Mouse (Mus musculus) embryonic facial prominence, embryonic 11.5 days (tissue): ENCODE results near the gene Fbf1. TPM values are rescaled to one million over a fixed set of nuclear protein-coding genes. Genes with fewer than 3 reads are reported as not detected.

Experiments
- ATAC-seq: fragments of 200-750 bp; cut with Nextera tagmentation; replicated peaks from 2 replicates; pipeline ENCODE4 v1.8.0; 2017; ENCODE audit warnings: low read depth; ENCODE audit not compliant: insufficient number of reproducible peaks, low FRiP score, low TSS enrichment
- DNase-seq: peaks from one replicate; pipeline ENCODE4 v3.0.0-alpha.2; 2015; ENCODE audit warnings: low spot score
- H3K27ac ChIP-seq: fragments of 300-500 bp; sonication (generic); replicated peaks from 2 replicates; pipeline ENCODE4 v1.5.1; 2014; ENCODE audit warnings: mild to moderate bottlenecking, low read depth, low read length, control low read depth
- H3K27me3 ChIP-seq: fragments of 300-500 bp; sonication (generic); 2 replicates; pipeline ENCODE4 v1.6.1; 2014; ENCODE audit warnings: mild to moderate bottlenecking, low read length, moderate library complexity, mixed read lengths; ENCODE audit not compliant: control insufficient read depth, insufficient read depth
- H3K36me3 ChIP-seq: fragments of 300-500 bp; sonication (generic); replicated peaks from 2 replicates; pipeline ENCODE4 v1.6.1; 2014; ENCODE audit warnings: low read depth, mild to moderate bottlenecking, low read length, moderate library complexity, mixed read lengths; ENCODE audit not compliant: control insufficient read depth, insufficient read depth
- H3K4me1 ChIP-seq: fragments of 300-500 bp; sonication (generic); 2 replicates; pipeline ENCODE4 v1.6.1; 2014; ENCODE audit warnings: low read length, mixed read lengths; ENCODE audit not compliant: control insufficient read depth, insufficient read depth
- H3K4me2 ChIP-seq: fragments of 300-500 bp; sonication (generic); 2 replicates; pipeline ENCODE4 v1.6.1; 2014; ENCODE audit warnings: low read depth, mild to moderate bottlenecking, control low read depth, low read length, moderate library complexity
- H3K4me3 ChIP-seq: fragments of 300-500 bp; sonication (generic); 2 replicates; pipeline ENCODE4 v1.5.1; 2014; ENCODE audit warnings: low read depth, low read length, control low read depth
- H3K9ac ChIP-seq: fragments of 300-500 bp; sonication (generic); replicated peaks from 2 replicates; pipeline ENCODE4 v1.6.1; 2014; ENCODE audit warnings: mild to moderate bottlenecking, control low read depth, low read length
- H3K9me3 ChIP-seq: fragments of 300-500 bp; sonication (generic); replicated peaks from 2 replicates; pipeline ENCODE4 v1.6.1; 2016; ENCODE audit warnings: mild to moderate bottlenecking, low read length, inconsistent platforms, mixed read lengths; ENCODE audit not compliant: control insufficient read depth
- WGBS: fragments of 180-500 bp; shearing (Covaris S2); extraction: QIAGEN DNeasy Blood & Tissue Kit; methylation state at CpG from one replicate; pipeline ENCODE4 v1.1.7; 2014; 5-methylcytosine and 5-hydroxymethylcytosine counted together
- polyA plus RNA-seq: library from polyadenylated mRNA; unstranded; fragments of >200 nt; fragmentation: Nextera tagmentation; extraction: Ambion mirVana; gene quantifications from 2 replicates; pipeline ENCODE4 v1.2.1, GENCODE M21; 2014

Fbf1 gene
- polyA plus RNA-seq, 1 experiment from 2014 or later: 20.3 TPM

GRCm38 (mm10) chr11:116138468-116139138, 29.4 kb downstream of the Fbf1 start, which contains the start of gene Mrpl38:
Gene Mrpl38, minus strand, starts transcription at chr11:116138868.
- Histone ChIP-seq H3K4me3 (peak within 1 kb of the TSS; percentile 70), H3K4me2 (peak within 1 kb of the TSS; percentile 61), H3K36me3 (peaks cover 5% of the 10 kb centered on the region), H3K9me3 (no peaks in the 10 kb centered on the region), H3K9ac (peak within 1 kb of the TSS; percentile 67), H3K4me1 (no peaks in the 10 kb centered on the region), H3K27me3 (no peaks in the 10 kb centered on the region), H3K27ac (0 out of 2 replicates have a peak within 1 kb of the TSS, but pooled peaks have one; percentile 7)
- DNase-seq (peak; percentile 96), ATAC-seq (peak; percentile 93)
- WGBS: under 1% methylated on average over 60 of the region's 60 CpGs

DNA sequence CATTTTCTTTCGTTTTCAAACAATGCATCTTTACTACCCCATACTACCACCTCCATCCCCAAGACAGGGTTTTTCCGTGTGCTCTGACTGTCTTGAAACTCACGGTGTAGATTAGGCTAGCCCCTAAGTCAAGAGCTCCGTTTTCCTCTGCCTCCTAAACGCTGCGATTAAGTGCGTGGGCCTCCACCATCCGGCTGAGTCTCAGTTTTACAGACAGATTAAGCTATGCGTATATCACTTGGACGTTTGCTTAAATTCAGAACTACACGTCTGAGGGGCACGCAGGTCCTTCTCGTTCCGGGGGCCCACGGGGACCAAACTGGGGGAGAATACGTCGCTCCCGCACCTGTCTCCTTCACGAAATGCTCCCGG, 29.9 kb downstream of the Fbf1 start:
- ATAC-seq (no peak), DNase-seq (no peak)
- H3K27ac ChIP-seq: 0 out of 2 replicates have a peak overlapping the region, but pooled peaks have one; percentile 7
- no peaks in the 10 kb centered on the region for H3K27me3 ChIP-seq
- H3K4me2 ChIP-seq: peak overlapping the region; percentile 61
- under 1% methylated on average over 20 of the region's 20 CpGs for WGBS
- peak overlapping the region; percentile 70 for H3K4me3 ChIP-seq
- no peaks in the 10 kb centered on the region for H3K4me1 ChIP-seq
- H3K9ac ChIP-seq: peak overlapping the region; percentile 67
- H3K9me3 ChIP-seq: no peaks in the 10 kb centered on the region
- peaks cover 2% of the 10 kb centered on the region for H3K36me3 ChIP-seq

- H3K9me3 ChIP-seq: no peaks in the 10 kb centered on the region
- 87% methylated on average over 10 of the region's 10 CpGs for WGBS
- H3K27ac ChIP-seq: no peak overlapping the region
- no peak for ATAC-seq
- H3K4me3 ChIP-seq: no peak overlapping the region
- peaks cover 3% of the 10 kb centered on the region; the same call in 1 of the 2 replicates for H3K36me3 ChIP-seq
- no peak for DNase-seq
- H3K27me3 ChIP-seq: no peaks in the 10 kb centered on the region
- H3K9ac ChIP-seq: no peak overlapping the region
- H3K4me1 ChIP-seq: 0 out of 2 replicates have a peak, but pooled peaks cover 2% of the 10 kb centered on the region
- H3K4me2 ChIP-seq: no peak overlapping the region
Observed at GRCm38 (mm10) chr11:116134171-116134570, 33.8 kb downstream of the Fbf1 start.

GRCm38 (mm10) chr11:116133497-116133896, 34.5 kb downstream of the Fbf1 start:
- no peak for ATAC-seq
- H3K9ac ChIP-seq: no peak overlapping the region
- no peak overlapping the region for H3K27ac ChIP-seq
- peaks cover 3% of the 10 kb centered on the region; the same call in 1 of the 2 replicates for H3K36me3 ChIP-seq
- 55% methylated on average over 5 of the region's 5 CpGs for WGBS
- H3K4me3 ChIP-seq: no peak overlapping the region
- no peaks in the 10 kb centered on the region for H3K9me3 ChIP-seq
- DNase-seq: no peak
- no peak overlapping the region for H3K4me2 ChIP-seq
- H3K4me1 ChIP-seq: 0 out of 2 replicates have a peak, but pooled peaks cover 2% of the 10 kb centered on the region
- H3K27me3 ChIP-seq: no peaks in the 10 kb centered on the region

- Histone ChIP-seq H3K9ac (no peak overlapping the region), H3K4me1 (peaks cover 2% of the 10 kb centered on the region; the same call in 1 of the 2 replicates), H3K27me3 (no peaks in the 10 kb centered on the region), H3K4me2 (no peak overlapping the region), H3K4me3 (no peak overlapping the region), H3K9me3 (no peaks in the 10 kb centered on the region), H3K27ac (no peak overlapping the region), H3K36me3 (peaks cover 3% of the 10 kb centered on the region; the same call in 1 of the 2 replicates)
- DNase-seq: no peak
- ATAC-seq: no peak
- whole genome bisulfite sequencing: 83% methylated on average over 16 of the region's 16 CpGs
Observed at GRCm38 (mm10) chr11:116132366-116133333, 35.3 kb downstream of the Fbf1 start.

DNA sequence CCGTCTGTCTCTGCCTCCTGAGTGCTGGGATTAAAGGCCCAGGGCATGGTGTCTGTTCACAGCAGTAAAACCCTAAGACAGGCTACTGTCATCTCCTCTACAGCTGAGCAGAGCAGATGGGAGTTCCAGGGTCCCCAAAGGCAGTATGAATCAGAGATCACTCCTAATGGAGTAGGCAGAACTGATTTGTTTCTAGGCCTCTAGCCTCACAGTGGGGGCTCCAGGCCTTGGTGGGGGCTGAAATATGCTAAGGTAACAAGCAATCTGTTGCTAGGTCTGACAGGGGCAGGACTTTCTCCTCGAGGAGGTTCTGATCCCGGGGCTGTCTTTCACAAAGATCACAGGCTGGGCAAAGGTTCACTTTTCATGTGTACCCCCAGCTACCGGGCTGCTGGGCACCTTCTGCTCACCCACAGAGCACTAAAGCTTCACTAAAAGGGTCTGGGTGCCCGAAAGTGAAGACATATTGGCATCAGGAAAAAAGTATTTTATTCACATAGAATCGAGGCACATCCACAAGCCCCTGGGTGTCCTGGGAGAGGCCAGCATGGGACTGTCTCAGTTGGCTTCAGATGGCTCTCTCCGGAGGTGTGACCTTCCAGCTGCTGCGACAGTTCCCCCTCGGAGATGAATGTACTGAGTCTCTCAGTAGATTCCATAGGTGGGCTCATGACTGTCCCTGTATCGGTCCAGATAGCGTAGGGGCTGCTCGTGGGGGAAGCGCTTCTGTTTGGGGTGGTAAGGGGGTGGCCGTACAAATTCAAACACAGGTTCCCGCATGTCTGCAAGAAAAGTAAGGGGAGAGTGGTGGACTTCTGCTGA, 36.4 kb downstream of the Fbf1 start:
- H3K36me3 ChIP-seq: peaks cover 3% of the 10 kb centered on the region; the same call in 1 of the 2 replicates
- peaks cover 7% of the 10 kb centered on the region; the same call in 1 of the 2 replicates for H3K4me1 ChIP-seq
- H3K4me2 ChIP-seq: peak overlapping the region; percentile 19; the same call in 1 of the 2 replicates
- WGBS: 86% methylated on average over 15 of the region's 15 CpGs
- no peaks in the 10 kb centered on the region for H3K27me3 ChIP-seq
- no peaks in the 10 kb centered on the region for H3K9me3 ChIP-seq
- H3K9ac ChIP-seq: peak overlapping the region; percentile 64; the same call in 1 of the 2 replicates
- DNase-seq (no peak), ATAC-seq (no peak)
- no peak overlapping the region for H3K27ac ChIP-seq
- H3K4me3 ChIP-seq: peak overlapping the region; percentile 43; the same call in 1 of the 2 replicates

DNA sequence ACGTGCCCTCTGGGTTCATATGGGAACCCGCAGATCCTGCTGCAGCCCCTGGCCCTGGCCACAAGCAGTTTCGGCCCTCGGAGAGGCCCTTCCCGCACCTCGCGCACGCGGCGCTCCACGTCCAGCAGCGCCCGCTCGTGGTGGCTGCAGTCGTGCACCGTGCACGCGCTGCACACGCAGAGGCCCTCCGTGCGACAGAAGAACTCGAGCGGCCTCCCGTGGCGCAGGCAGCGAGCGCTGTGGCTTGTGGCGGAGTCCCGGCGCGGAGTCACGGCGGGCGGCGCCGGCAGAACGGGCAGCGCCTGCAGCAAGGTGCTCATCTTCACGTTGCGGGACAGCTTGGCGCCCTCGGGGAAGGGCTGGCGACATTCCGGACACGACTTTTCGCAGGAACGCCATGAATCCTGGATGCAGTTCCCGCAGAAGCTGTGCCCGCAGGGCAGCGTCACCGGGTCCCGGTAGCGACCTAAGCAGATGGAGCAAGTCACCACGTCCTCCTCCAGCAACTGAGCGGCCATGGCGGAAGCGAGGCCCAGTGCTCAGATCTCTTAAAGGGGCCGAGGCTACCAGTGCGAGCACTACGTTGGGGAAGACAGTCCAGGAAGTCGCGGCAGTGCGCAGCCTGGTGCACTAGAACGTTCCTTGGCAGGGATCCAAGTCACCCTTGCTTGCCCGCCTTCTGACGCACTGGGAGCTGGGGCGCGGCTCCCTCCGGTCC, 37.3 kb downstream of the Fbf1 start, which contains the start of gene Trim65:
TSS of gene Trim65 (minus strand) at position 641 of the 718 bp plus-strand sequence.
- Histone ChIP-seq H3K4me1 (peaks cover 7% of the 10 kb centered on the region; the same call in 1 of the 2 replicates), H3K36me3 (peaks cover 6% of the 10 kb centered on the region), H3K9me3 (no peaks in the 10 kb centered on the region), H3K9ac (peak within 1 kb of the TSS; percentile 64), H3K4me3 (peak within 1 kb of the TSS; percentile 43), H3K27ac (peak within 1 kb of the TSS; percentile 42; the same call in 1 of the 2 replicates), H3K4me2 (peak within 1 kb of the TSS; percentile 66), H3K27me3 (no peaks in the 10 kb centered on the region)
- WGBS: under 1% methylated on average over 69 of the region's 69 CpGs
- DNase-seq (peak; percentile 89), ATAC-seq (peak; percentile 77)
